ENCODE assay signal across 8 mouse cellular contexts in the genomic region with DNA sequence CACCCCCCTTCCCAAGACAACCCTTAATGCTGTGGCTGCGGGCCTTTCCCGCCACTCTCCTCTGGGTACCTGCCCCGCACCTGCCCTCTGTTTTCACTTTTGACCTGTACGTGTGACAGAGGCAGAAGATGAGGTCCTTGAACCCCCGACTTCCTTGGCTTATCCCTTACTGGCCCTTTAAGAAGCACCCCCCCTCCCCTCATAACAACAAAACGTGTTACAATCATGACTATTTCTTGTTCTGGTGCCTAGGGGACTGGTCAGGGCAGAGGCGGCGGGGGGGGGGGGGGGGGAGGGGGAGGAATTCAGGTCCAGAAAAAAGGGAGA. TPM values are rescaled to one million over a fixed set of nuclear protein-coding genes. Genes with fewer than 3 reads are reported as not detected.
DNase-seq lines count a peak whose midpoint lies in the region; ATAC-seq lines count a peak whose summit lies in the region.

No protein-coding gene starts in this region.

- no peak for ATAC-seq in kidney, embryonic 15.5 days (replicated peaks; ENCODE audit: low FRiP score)
- no peak for ATAC-seq in hindbrain, embryonic 12.5 days (ENCODE audit: low FRiP score)
- no peak for ATAC-seq in midbrain, embryonic 14.5 days (ENCODE audit: low FRiP score, low TSS enrichment)
- no peak for ATAC-seq in cerebellum, adult (ENCODE audit: insufficient number of reproducible peaks, low FRiP score, low TSS enrichment)

- under 1% methylated on average over 6 of the region's 8 CpGs for WGBS in kidney, embryonic 15.5 days
- under 1% methylated on average over 7 of the region's 8 CpGs for WGBS in hindbrain, embryonic 12.5 days
- 0% methylated on average over 7 of the region's 8 CpGs for WGBS in midbrain, embryonic 14.5 days

- H3K9me3 ChIP-seq in kidney, embryonic 15.5 days (replicated peaks): no peaks in the 10 kb centered on the region
- no peaks in the 10 kb centered on the region for H3K9me3 ChIP-seq in hindbrain, embryonic 12.5 days (replicated peaks)
- H3K9me3 ChIP-seq in midbrain, embryonic 14.5 days (ENCODE audit: control insufficient read depth, low read length): no peaks in the 10 kb centered on the region

- H3K4me3 ChIP-seq in kidney, embryonic 15.5 days (replicated peaks): peak overlapping the region; percentile 85
- peak overlapping the region; percentile 94 for H3K4me3 ChIP-seq in hindbrain, embryonic 12.5 days
- peak overlapping the region; percentile 87 for H3K4me3 ChIP-seq in midbrain, embryonic 14.5 days (replicated peaks; ENCODE audit: low read depth, low read length)

- peaks cover 4% of the 10 kb centered on the region; the same call in 1 of the 2 replicates for H3K27me3 ChIP-seq in kidney, embryonic 15.5 days
- peaks cover 19% of the 10 kb centered on the region for H3K27me3 ChIP-seq in hindbrain, embryonic 12.5 days
- peaks cover 18% of the 10 kb centered on the region for H3K27me3 ChIP-seq in midbrain, embryonic 14.5 days (ENCODE audit: control insufficient read depth, insufficient read depth, low read length)

- H3K36me3 ChIP-seq in kidney, embryonic 15.5 days: peaks cover 42% of the 10 kb centered on the region
- H3K36me3 ChIP-seq in hindbrain, embryonic 12.5 days: peaks cover 41% of the 10 kb centered on the region
- H3K36me3 ChIP-seq in midbrain, embryonic 14.5 days (ENCODE audit: control insufficient read depth, insufficient read depth, low read length): peaks cover 18% of the 10 kb centered on the region

- peak overlapping the region; percentile 95 for H3K27ac ChIP-seq in kidney, embryonic 15.5 days
- peak overlapping the region; percentile 91 for H3K27ac ChIP-seq in hindbrain, embryonic 12.5 days
- no peak overlapping the region for H3K27ac ChIP-seq in midbrain, embryonic 14.5 days (replicated peaks; ENCODE audit: low read depth, low read length)

- H3K4me1 ChIP-seq in kidney, embryonic 15.5 days: peaks cover 68% of the 10 kb centered on the region
- peaks cover 39% of the 10 kb centered on the region for H3K4me1 ChIP-seq in hindbrain, embryonic 12.5 days
- H3K4me1 ChIP-seq in midbrain, embryonic 14.5 days (ENCODE audit: control insufficient read depth, insufficient read depth, low read length): peaks cover 40% of the 10 kb centered on the region

- H3K9ac ChIP-seq in kidney, embryonic 15.5 days: peak overlapping the region; percentile 83
- peak overlapping the region; percentile 94 for H3K9ac ChIP-seq in hindbrain, embryonic 12.5 days
- peak overlapping the region; percentile 88 for H3K9ac ChIP-seq in midbrain, embryonic 14.5 days (replicated peaks; ENCODE audit: low read length)

- H3K4me2 ChIP-seq in kidney, embryonic 15.5 days: peak overlapping the region; percentile 84
- peak overlapping the region; percentile 82 for H3K4me2 ChIP-seq in hindbrain, embryonic 12.5 days (replicated peaks)
- peak overlapping the region; percentile 79 for H3K4me2 ChIP-seq in midbrain, embryonic 14.5 days (ENCODE audit: low read length)

- DNase-seq in kidney, adult 9 months: no peak
- peak; percentile 75 for DNase-seq in R1 (ENCODE audit: low read depth, low spot score)
- DNase-seq in midbrain, embryonic 14.5 days: no peak
- DNase-seq in cerebellum, adult 11-12 months: no peak
- DNase-seq in thymus, postnatal 25 days: no peak

RNA-seq across cellular contexts. Expression of gene Mllt6, which starts 1.1 kb away (rescaled TPM):
- 2.8 and 3.9 TPM in 2 replicates for polyA plus RNA-seq in kidney, embryonic 15.5 days (2015; fragmentation: Nextera tagmentation; extraction: Ambion mirVana)
- 2.9 and 3.5 TPM in 2 replicates for polyA plus RNA-seq in hindbrain, embryonic 12.5 days (2016; fragmentation: Nextera tagmentation; extraction: Ambion mirVana)
- 6.2 and 9.0 TPM in 2 replicates for polyA plus RNA-seq in midbrain, embryonic 14.5 days (2014; fragmentation: Nextera tagmentation; extraction: Ambion mirVana)

RNA-seq across cellular contexts. Expression of gene Cisd3, which starts 21.3 kb away (rescaled TPM):
- 41.2 and 42.7 TPM in 2 replicates for polyA plus RNA-seq in kidney, embryonic 15.5 days (2015; fragmentation: Nextera tagmentation; extraction: Ambion mirVana)
- 14.7 and 17.1 TPM in 2 replicates for polyA plus RNA-seq in hindbrain, embryonic 12.5 days (2016; fragmentation: Nextera tagmentation; extraction: Ambion mirVana)
- polyA plus RNA-seq in midbrain, embryonic 14.5 days (2014; fragmentation: Nextera tagmentation; extraction: Ambion mirVana): 17.4 and 21.8 TPM in 2 replicates

RNA-seq across cellular contexts. Expression of gene Epop, which starts 34.8 kb away (rescaled TPM):
- 4.3 and 5.1 TPM in 2 replicates for polyA plus RNA-seq in kidney, embryonic 15.5 days (2015; fragmentation: Nextera tagmentation; extraction: Ambion mirVana)
- polyA plus RNA-seq in hindbrain, embryonic 12.5 days (2016; fragmentation: Nextera tagmentation; extraction: Ambion mirVana): 11.2 and 11.7 TPM in 2 replicates
- polyA plus RNA-seq in midbrain, embryonic 14.5 days (2014; fragmentation: Nextera tagmentation; extraction: Ambion mirVana): 1.9 and 2.8 TPM in 2 replicates

RNA-seq across cellular contexts. Expression of gene Pcgf2, which starts 36.0 kb away (rescaled TPM):
- polyA plus RNA-seq in kidney, embryonic 15.5 days (2015; fragmentation: Nextera tagmentation; extraction: Ambion mirVana): 13.2 and 16.6 TPM in 2 replicates
- 23.3 and 24.7 TPM in 2 replicates for polyA plus RNA-seq in hindbrain, embryonic 12.5 days (2016; fragmentation: Nextera tagmentation; extraction: Ambion mirVana)
- 25.5 and 31.2 TPM in 2 replicates for polyA plus RNA-seq in midbrain, embryonic 14.5 days (2014; fragmentation: Nextera tagmentation; extraction: Ambion mirVana)

RNA-seq across cellular contexts. Expression of gene Psmb3, which starts 38.9 kb away (rescaled TPM):
- 475 and 488 TPM in 2 replicates for polyA plus RNA-seq in kidney, embryonic 15.5 days (2015; fragmentation: Nextera tagmentation; extraction: Ambion mirVana)
- 375 and 438 TPM in 2 replicates for polyA plus RNA-seq in hindbrain, embryonic 12.5 days (2016; fragmentation: Nextera tagmentation; extraction: Ambion mirVana)
- 456 and 503 TPM in 2 replicates for polyA plus RNA-seq in midbrain, embryonic 14.5 days (2014; fragmentation: Nextera tagmentation; extraction: Ambion mirVana)
